Mouse (Mus musculus) intestine, embryonic 15.5 days (tissue): ENCODE data around the gene Ndufs8. TPM values are rescaled to one million over a fixed set of nuclear protein-coding genes. Genes with fewer than 3 reads are reported as not detected.

Experiments used
- ATAC-seq: fragments of 200-750 bp; cut with Nextera tagmentation; 2 replicates; pipeline ENCODE4 v1.8.0; 2017; ENCODE audit warnings: moderate TSS enrichment, moderate library complexity
- H3K27ac ChIP-seq: fragments of 300-500 bp; sonication (generic); 2 replicates; pipeline ENCODE4 v1.5.1; 2015; ENCODE audit warnings: mild to moderate bottlenecking, inconsistent platforms
- H3K27me3 ChIP-seq: fragments of 300-500 bp; sonication (generic); replicated peaks from 2 replicates; pipeline ENCODE4 v1.6.1; 2015; ENCODE audit warnings: inconsistent platforms
- H3K36me3 ChIP-seq: fragments of 300-500 bp; sonication (generic); 2 replicates; pipeline ENCODE4 v1.6.1; 2015; ENCODE audit warnings: inconsistent platforms
- H3K4me1 ChIP-seq: fragments of 300-500 bp; sonication (generic); replicated peaks from 2 replicates; pipeline ENCODE4 v1.6.1; 2015; ENCODE audit warnings: inconsistent platforms
- H3K4me2 ChIP-seq: fragments of 300-500 bp; sonication (generic); replicated peaks from 2 replicates; pipeline ENCODE4 v1.6.1; 2015; ENCODE audit warnings: mild to moderate bottlenecking, inconsistent platforms
- H3K4me3 ChIP-seq: fragments of 300-500 bp; sonication (generic); replicated peaks from 2 replicates; pipeline ENCODE4 v1.5.1; 2015; ENCODE audit warnings: inconsistent platforms
- H3K9ac ChIP-seq: fragments of 300-500 bp; sonication (generic); 2 replicates; pipeline ENCODE4 v1.6.1; 2015; ENCODE audit warnings: inconsistent platforms
- H3K9me3 ChIP-seq: fragments of 300-500 bp; sonication (generic); 2 replicates; pipeline ENCODE4 v1.6.1; 2016; ENCODE audit warnings: inconsistent platforms
- WGBS: fragments of 180-500 bp; shearing (Covaris S2); methylation state at CpG from one replicate; pipeline ENCODE4 v1.1.7; 2015; 5-methylcytosine and 5-hydroxymethylcytosine counted together
- polyA plus RNA-seq: library from polyadenylated mRNA; unstranded; fragments of >200 nt; fragmentation: Nextera tagmentation; extraction: Ambion mirVana; gene quantifications from 2 replicates; pipeline ENCODE4 v1.2.1, GENCODE M21; 2015

The Ndufs8 gene
- polyA plus RNA-seq, 1 experiment from 2014 or later, result 342 TPM

DNA sequence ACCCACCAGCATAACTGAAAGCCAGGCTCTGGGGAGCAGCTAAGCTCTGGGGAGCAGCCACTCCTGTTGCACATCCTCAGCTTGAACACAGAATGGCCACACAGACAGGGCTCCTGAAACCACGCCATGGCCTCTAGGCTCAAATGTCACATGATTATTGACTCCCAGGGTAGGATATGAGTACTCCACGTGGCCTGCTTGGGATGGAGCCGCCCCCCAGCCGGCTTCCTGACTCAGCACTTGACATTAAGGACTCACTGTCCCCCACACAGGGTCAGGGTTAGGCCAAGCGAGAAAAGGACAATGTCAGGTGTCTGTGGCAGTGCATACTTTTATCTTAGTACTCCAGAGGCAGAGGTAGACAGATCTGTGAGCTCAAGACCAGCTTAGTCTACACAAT is 2.4 kb downstream of the Ndufs8 start:
- Histone ChIP-seq H3K4me2 (no peak overlapping the region), H3K9ac (no peak overlapping the region), H3K4me3 (no peak overlapping the region), H3K4me1 (peaks cover 36% of the 10 kb centered on the region), H3K27me3 (no peaks in the 10 kb centered on the region), H3K36me3 (peaks cover 15% of the 10 kb centered on the region), H3K9me3 (no peaks in the 10 kb centered on the region), H3K27ac (no peak overlapping the region)
- no peak for ATAC-seq
- 87% methylated on average over 5 of the region's 5 CpGs for WGBS

DNA sequence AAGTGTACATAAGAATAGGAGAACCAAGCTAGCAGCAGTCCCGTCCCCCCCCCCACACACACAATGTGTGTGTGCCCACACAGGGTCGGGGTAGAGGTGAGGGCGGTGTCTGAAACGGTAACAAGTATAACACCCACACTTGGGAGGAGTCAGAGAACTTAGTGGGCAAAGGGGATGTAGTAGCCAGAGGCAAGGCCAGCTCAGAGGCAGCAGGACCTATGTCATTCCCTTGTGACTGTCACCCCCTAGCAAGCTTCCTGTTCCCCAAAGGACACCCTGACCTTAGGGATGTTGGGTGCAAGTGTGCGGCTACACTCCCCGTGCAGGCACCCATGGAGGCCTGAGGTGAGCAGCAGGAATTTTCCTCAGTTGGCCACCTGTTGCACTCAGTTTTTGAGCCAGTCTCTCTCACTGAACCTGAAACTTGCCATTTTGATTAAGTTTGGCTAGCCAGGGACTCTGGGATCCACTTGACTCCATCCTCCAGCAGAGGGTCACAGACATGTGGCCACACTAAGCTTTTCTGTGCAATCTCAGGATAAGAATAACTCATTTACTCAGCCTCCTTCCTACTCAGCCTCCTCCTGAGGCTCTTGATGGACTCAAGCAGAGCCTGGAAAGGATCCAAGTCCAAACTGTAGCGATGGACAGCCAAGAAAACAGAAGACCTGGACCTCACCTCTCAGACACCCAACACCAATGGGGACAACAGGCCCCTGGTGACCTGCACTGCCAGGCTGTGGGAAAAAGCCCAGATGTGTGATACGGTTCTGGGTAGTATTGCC is 4.5 kb downstream of the Ndufs8 start:
- peaks cover 24% of the 10 kb centered on the region for H3K36me3 ChIP-seq
- H3K4me1 ChIP-seq, result peaks cover 43% of the 10 kb centered on the region
- H3K9me3 ChIP-seq, result no peaks in the 10 kb centered on the region
- no peak for ATAC-seq
- H3K4me2 ChIP-seq, result peak overlapping the region; percentile 85
- no peak overlapping the region for H3K9ac ChIP-seq
- peak overlapping the region; percentile 79 for H3K27ac ChIP-seq
- WGBS, result 64% methylated on average over 8 of the region's 8 CpGs
- H3K4me3 ChIP-seq, result peak overlapping the region; percentile 60
- no peaks in the 10 kb centered on the region for H3K27me3 ChIP-seq

DNA sequence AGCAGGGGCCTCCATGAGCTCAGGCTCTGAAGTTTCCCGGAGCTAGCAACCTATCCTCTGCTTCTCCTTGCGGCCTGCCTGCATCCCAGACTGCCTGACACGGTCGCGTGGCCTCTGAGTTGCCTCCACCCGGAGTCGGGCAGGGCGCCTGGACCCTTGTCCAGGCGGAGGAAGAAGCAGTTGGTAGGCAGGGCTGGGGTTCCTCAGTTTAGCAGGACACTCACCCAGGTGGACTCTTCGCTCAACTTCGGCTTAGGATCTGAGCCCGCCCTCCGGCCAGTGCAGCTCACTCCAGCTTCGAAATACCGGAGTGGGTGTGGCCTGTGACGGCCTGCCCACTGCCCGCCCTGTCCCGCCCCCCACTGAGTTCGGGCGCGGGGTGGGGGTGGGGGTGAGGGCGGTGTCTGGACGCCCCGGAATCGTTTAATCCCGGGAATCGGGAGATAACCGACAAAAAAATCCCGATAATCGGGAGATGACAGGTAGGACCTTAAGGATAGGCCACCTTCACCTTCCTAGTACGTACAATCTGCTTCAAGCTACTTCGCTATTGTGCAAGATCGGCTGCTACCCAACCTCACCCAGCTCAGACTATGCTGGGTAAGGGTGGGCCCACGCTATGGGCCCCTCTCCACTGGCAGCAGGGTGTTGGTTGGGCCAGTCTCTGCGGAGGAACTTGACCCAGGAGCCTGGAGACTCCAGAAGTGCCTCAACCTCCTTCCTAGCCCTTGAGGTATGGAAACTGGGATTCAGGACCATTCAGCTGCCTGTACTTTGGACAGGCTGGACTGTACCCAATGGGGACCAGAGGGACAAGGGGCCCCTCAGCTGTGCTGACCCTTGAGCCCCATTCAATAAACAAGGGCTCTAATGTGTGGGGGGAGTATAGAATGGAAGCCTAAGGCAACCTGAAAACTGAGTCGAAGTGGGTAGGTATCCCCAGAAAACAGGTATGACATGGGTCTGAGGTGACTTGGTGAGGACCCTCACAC is 5.5 kb downstream of the Ndufs8 start, which contains the start of gene Tcirg1:
Gene Tcirg1, minus strand, starts transcription at position 339 of the 992 bp plus-strand sequence.
- Histone ChIP-seq H3K9me3 (no peaks in the 10 kb centered on the region), H3K4me1 (peaks cover 42% of the 10 kb centered on the region), H3K27me3 (no peaks in the 10 kb centered on the region), H3K36me3 (peaks cover 34% of the 10 kb centered on the region), H3K9ac (peak within 1 kb of the TSS; percentile 71), H3K4me3 (peak within 1 kb of the TSS; percentile 60), H3K27ac (peak within 1 kb of the TSS; percentile 79), H3K4me2 (peak within 1 kb of the TSS; percentile 85)
- peak; percentile 92 for ATAC-seq
- 5% methylated on average over 36 of the region's 36 CpGs for WGBS

- H3K4me2 ChIP-seq, result peak overlapping the region; percentile 85
- no peaks in the 10 kb centered on the region for H3K9me3 ChIP-seq
- peak overlapping the region; percentile 71 for H3K9ac ChIP-seq
- H3K27ac ChIP-seq, result peak overlapping the region; percentile 79
- peak overlapping the region; percentile 60 for H3K4me3 ChIP-seq
- peaks cover 34% of the 10 kb centered on the region for H3K4me1 ChIP-seq
- no peak for ATAC-seq
- H3K36me3 ChIP-seq, result peaks cover 40% of the 10 kb centered on the region
- WGBS, result 26% methylated on average over 10 of the region's 10 CpGs
- no peaks in the 10 kb centered on the region for H3K27me3 ChIP-seq
These were observed 6.2 kb downstream of the Ndufs8 start for GRCm38 (mm10) chr19:3906326-3906725.

DNA sequence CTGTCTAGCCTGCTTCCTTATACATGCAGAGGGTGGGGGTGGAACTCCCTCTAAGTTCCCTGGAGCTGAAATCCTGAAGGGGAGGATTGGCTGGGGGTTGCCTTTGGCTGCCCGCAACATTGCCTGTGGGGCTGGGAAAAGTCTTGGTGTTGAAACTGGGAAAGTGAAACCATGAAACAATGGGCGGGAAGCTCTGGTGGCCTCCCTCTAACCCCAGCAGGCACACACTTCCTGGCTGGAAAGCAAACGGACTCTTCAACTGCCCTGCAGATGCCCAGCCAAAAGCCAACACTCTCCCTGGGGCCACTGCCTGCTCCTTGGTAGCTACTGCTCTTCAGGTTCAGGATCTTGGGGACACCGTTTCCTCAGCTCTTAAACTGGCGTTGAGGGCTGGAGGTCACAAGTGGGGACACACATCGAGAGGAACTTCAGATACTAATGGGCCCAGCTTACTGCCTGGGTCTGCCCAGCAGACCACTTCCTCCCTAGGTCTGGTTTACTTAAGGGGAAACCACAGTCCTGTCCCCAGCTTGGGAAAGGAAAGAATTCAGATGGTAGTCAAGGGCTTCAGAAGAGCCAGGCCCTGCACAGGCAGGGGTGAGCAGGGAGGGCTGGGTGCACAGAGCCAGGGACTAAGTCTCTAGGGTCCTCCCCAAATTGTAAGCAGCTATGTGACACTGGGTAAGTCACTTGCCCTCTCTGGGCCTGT is 7.2 kb downstream of the Ndufs8 start:
- H3K27me3 ChIP-seq, result no peaks in the 10 kb centered on the region
- peak overlapping the region; percentile 73 for H3K27ac ChIP-seq
- peak overlapping the region; percentile 60 for H3K4me3 ChIP-seq
- peaks cover 40% of the 10 kb centered on the region for H3K36me3 ChIP-seq
- WGBS, result 26% methylated on average over 6 of the region's 6 CpGs
- ATAC-seq, result no peak
- H3K4me1 ChIP-seq, result peaks cover 34% of the 10 kb centered on the region
- H3K9ac ChIP-seq, result peak overlapping the region; percentile 71
- H3K4me2 ChIP-seq, result peak overlapping the region; percentile 85
- H3K9me3 ChIP-seq, result no peaks in the 10 kb centered on the region

DNA sequence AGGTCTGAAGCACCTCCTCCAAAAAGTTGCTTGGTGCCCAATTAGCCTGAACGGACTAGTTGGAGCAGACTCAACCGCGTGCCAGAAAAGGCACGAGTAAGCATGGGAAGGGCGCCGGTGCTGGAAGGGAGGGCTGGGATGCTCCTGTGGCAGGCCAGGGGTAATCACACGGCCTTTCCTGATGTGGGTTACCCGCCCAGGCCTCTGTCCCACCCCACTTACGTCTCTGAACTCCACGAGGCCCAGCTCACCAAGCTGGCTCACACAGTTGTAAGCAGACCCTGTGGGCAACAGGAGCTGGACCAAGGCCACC is 8.3 kb downstream of the Ndufs8 start:
- Histone ChIP-seq H3K4me2 (peak overlapping the region; percentile 85; the same call in 1 of the 2 replicates), H3K4me3 (no peak overlapping the region), H3K9me3 (no peaks in the 10 kb centered on the region), H3K27me3 (no peaks in the 10 kb centered on the region), H3K36me3 (peaks cover 30% of the 10 kb centered on the region), H3K4me1 (peaks cover 34% of the 10 kb centered on the region), H3K9ac (no peak overlapping the region), H3K27ac (no peak overlapping the region)
- ATAC-seq, result no peak
- 69% methylated on average over 10 of the region's 10 CpGs for WGBS

- no peak for ATAC-seq
- Histone ChIP-seq H3K27ac (no peak overlapping the region), H3K9me3 (no peaks in the 10 kb centered on the region), H3K27me3 (no peaks in the 10 kb centered on the region), H3K36me3 (peaks cover 29% of the 10 kb centered on the region), H3K4me3 (no peak overlapping the region), H3K9ac (no peak overlapping the region), H3K4me2 (no peak overlapping the region), H3K4me1 (peaks cover 34% of the 10 kb centered on the region)
- 78% methylated on average over 25 of the region's 25 CpGs for WGBS
These were observed 8.8 kb downstream of the Ndufs8 start for GRCm38 (mm10) chr19:3903648-3904362.

DNA sequence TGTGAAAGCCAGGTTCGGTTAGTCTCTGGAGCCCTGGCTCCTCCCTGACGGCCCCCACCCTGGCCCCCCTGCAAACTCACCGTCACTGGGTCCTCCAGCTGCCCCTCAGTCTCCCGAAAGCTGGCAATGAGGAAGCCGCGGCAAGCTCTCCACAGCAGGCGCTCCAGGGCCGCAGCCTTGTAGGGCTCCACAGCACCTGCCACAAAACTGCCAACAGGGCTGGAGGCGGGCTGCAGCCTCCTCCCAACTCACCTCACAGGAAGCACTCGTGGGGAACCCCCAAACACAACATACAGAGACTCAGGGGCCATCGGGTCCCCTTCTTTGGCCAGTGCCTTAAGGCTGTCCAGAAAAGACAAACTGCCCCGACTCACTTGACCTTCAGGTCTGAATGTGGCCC is 9.6 kb downstream of the Ndufs8 start:
- no peak for ATAC-seq
- Histone ChIP-seq H3K9ac (no peak overlapping the region), H3K4me1 (peaks cover 31% of the 10 kb centered on the region), H3K4me3 (no peak overlapping the region), H3K27ac (no peak overlapping the region), H3K36me3 (peaks cover 29% of the 10 kb centered on the region), H3K4me2 (no peak overlapping the region), H3K9me3 (no peaks in the 10 kb centered on the region), H3K27me3 (no peaks in the 10 kb centered on the region)
- WGBS, result 86% methylated on average over 12 of the region's 12 CpGs

- Histone ChIP-seq H3K36me3 (peaks cover 53% of the 10 kb centered on the region), H3K27me3 (no peaks in the 10 kb centered on the region), H3K9ac (no peak overlapping the region), H3K4me2 (no peak overlapping the region), H3K4me3 (no peak overlapping the region), H3K9me3 (no peaks in the 10 kb centered on the region), H3K27ac (no peak overlapping the region), H3K4me1 (peaks cover 12% of the 10 kb centered on the region; the same call in 1 of the 2 replicates)
- ATAC-seq, result no peak
- 94% methylated on average over 4 of the region's 4 CpGs for whole genome bisulfite sequencing
These were observed 13.0 kb downstream of the Ndufs8 start for GRCm38 (mm10) chr19:3899618-3900017.

DNA sequence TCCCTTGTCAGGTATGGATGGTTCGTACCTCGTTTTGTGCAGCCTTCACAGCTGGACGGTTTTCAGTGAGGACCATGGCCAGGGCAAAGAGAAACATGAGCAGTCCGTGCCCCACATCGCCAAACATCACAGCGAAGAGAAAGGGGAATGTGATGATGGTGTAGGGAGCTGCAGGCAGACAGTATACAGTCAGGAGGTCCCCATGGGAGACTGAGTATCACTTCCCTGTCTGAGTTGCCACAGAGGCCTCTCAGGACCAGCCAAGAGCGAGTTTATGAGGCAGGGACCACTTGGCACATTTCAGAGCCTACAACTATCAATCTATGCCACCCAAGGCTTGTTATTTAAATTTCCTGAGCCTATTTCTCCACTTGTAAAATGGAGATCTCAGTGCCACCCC is 13.6 kb downstream of the Ndufs8 start:
- no peak for ATAC-seq
- H3K9me3 ChIP-seq, result no peaks in the 10 kb centered on the region
- no peak overlapping the region for H3K4me2 ChIP-seq
- H3K4me1 ChIP-seq, result 0 out of 2 replicates have a peak, but pooled peaks cover 5% of the 10 kb centered on the region
- no peaks in the 10 kb centered on the region for H3K27me3 ChIP-seq
- 83% methylated on average over 7 of the region's 7 CpGs for WGBS
- peaks cover 56% of the 10 kb centered on the region for H3K36me3 ChIP-seq
- no peak overlapping the region for H3K9ac ChIP-seq
- H3K4me3 ChIP-seq, result no peak overlapping the region
- no peak overlapping the region for H3K27ac ChIP-seq

DNA sequence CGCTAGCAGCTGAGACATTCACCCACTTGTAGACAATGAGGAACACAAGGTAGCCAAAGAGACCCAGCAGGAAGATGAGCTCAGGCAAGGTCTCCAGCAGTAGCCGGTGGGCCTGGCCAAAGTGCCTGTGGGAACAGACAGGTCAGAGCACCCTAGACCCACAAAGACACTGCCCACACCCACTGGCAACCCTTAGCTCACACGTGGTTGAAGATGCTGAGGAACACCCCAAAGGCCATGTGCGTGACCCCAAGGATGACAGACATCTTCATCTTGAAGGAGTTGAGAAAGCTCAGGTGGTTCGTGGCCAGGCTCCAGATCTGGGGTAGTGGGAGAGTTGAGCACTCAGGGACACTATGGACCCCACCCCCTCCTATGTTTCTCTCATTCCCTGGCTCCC is 15.0 kb downstream of the Ndufs8 start:
- Histone ChIP-seq H3K36me3 (peaks cover 51% of the 10 kb centered on the region), H3K27ac (no peak overlapping the region), H3K4me3 (no peak overlapping the region), H3K4me2 (no peak overlapping the region), H3K4me1 (0 out of 2 replicates have a peak, but pooled peaks cover 3% of the 10 kb centered on the region), H3K9ac (no peak overlapping the region), H3K9me3 (no peaks in the 10 kb centered on the region), H3K27me3 (no peaks in the 10 kb centered on the region)
- no peak for ATAC-seq
- 91% methylated on average over 5 of the region's 5 CpGs for WGBS
